Mouse (Mus musculus): Measurements from ENCODE around the gene Ooep. TPM values are rescaled to one million over a fixed set of nuclear protein-coding genes. Genes with fewer than 3 reads are reported as not detected.
"Not testable (repeated sequence)": the region's sequence is repeated elsewhere in the genome, so short reads cannot be mapped to it uniquely, and the experiment has no call there.

Gene Ooep
- total and polyA plus RNA-seq, 3 experiments, result not detected

- H3K27ac ChIP-seq (ENCODE audit: insufficient read depth, low read depth); DNase-seq (ENCODE audit: extremely low read depth); in situ Hi-C loops (cut with MboI; ENCODE audit: low pct_ligation_motif_present, low pct_unique_long_range_greater_than_20kb, low sequenced_read_pairs); H3K9ac ChIP-seq (ENCODE audit: insufficient read depth, low read depth); H3K36me3 ChIP-seq (replicated peaks in 1 of 2; ENCODE audit: control insufficient read depth in 1 of 2, insufficient read depth in 1 of 2, low read length in 1 of 2); H3K79me2 ChIP-seq (replicated peaks; ENCODE audit: control insufficient read depth, extremely low read depth, insufficient read depth, poor library complexity, severe bottlenecking); H3K9me3 ChIP-seq (replicated peaks; ENCODE audit: low read length); H3K4me2 ChIP-seq (ENCODE audit: insufficient read depth, low read depth, poor library complexity, severe bottlenecking); H3K4me3 ChIP-seq (replicated peaks in 1 of 3; ENCODE audit: low read depth in 2 of 3, low read length in 2 of 3, poor library complexity in 1 of 3); dilution Hi-C loops (cut with MboI; ENCODE audit: extremely low pct_ligation_motif_present, extremely low pct_unique_long_range_greater_than_20kb, low sequenced_read_pairs); H3K4me1 ChIP-seq (ENCODE audit: control insufficient read depth in 1 of 2, insufficient read depth in 2 of 2): not testable (repeated sequence)
- peaks cover 17% of the 10 kb centered on the region for H3K27me3 ChIP-seq (replicated peaks)
Observed at GRCm38 (mm10) chr9:78343055-78343454, 35.5 kb downstream of the Ooep start.

GRCm38 (mm10) chr9:78342494-78342893, 36.0 kb downstream of the Ooep start:
- H3K27me3 ChIP-seq (replicated peaks), result peaks cover 13% of the 10 kb centered on the region
- dilution Hi-C loops (cut with MboI; ENCODE audit: extremely low pct_ligation_motif_present, extremely low pct_unique_long_range_greater_than_20kb, low sequenced_read_pairs); H3K4me3 ChIP-seq (replicated peaks in 1 of 3; ENCODE audit: low read depth in 2 of 3, low read length in 2 of 3, poor library complexity in 1 of 3); H3K9ac ChIP-seq (ENCODE audit: insufficient read depth, low read depth); H3K36me3 ChIP-seq (replicated peaks in 1 of 2; ENCODE audit: control insufficient read depth in 1 of 2, insufficient read depth in 1 of 2, low read length in 1 of 2); H3K9me3 ChIP-seq (replicated peaks; ENCODE audit: low read length); in situ Hi-C loops (cut with MboI; ENCODE audit: low pct_ligation_motif_present, low pct_unique_long_range_greater_than_20kb, low sequenced_read_pairs); H3K79me2 ChIP-seq (replicated peaks; ENCODE audit: control insufficient read depth, extremely low read depth, insufficient read depth, poor library complexity, severe bottlenecking); H3K27ac ChIP-seq (ENCODE audit: insufficient read depth, low read depth); H3K4me1 ChIP-seq (ENCODE audit: control insufficient read depth in 1 of 2, insufficient read depth in 2 of 2); H3K4me2 ChIP-seq (ENCODE audit: insufficient read depth, low read depth, poor library complexity, severe bottlenecking); DNase-seq (ENCODE audit: extremely low read depth): not testable (repeated sequence)

- peak; percentile 34 for DNase-seq (ENCODE audit: extremely low read depth)
- in situ Hi-C loops (cut with MboI; ENCODE audit: low pct_ligation_motif_present, low pct_unique_long_range_greater_than_20kb, low sequenced_read_pairs), result not testable (repeated sequence)
- peak; percentile 67 for TF ChIP-seq CTCF (conservative IDR thresholded peaks at IDR 0.05 in 1 of 2, IDR thresholded peaks at IDR 0.05 in 1 of 2; ENCODE audit: low read depth in 2 of 2, low read length in 2 of 2)
- peak; percentile 29 for TF ChIP-seq RAD21 (IDR thresholded peaks at IDR 0.05; ENCODE audit: low read depth, low read length)
- TF ChIP-seq SMC3 (IDR thresholded peaks at IDR 0.05; ENCODE audit: low read depth, low read length), result peak; percentile 32
Observed at GRCm38 (mm10) chr9:78340324-78340723, 38.2 kb downstream of the Ooep start.

GRCm38 (mm10) chr9:78337050-78337449, 41.5 kb downstream of the Ooep start:
- H3K27me3 ChIP-seq (replicated peaks); H3K36me3 ChIP-seq (replicated peaks in 1 of 2; ENCODE audit: control insufficient read depth in 1 of 2, insufficient read depth in 1 of 2, low read length in 1 of 2); DNase-seq (ENCODE audit: extremely low read depth); H3K4me1 ChIP-seq (ENCODE audit: control insufficient read depth in 1 of 2, insufficient read depth in 2 of 2); H3K9me3 ChIP-seq (replicated peaks; ENCODE audit: low read length); H3K9ac ChIP-seq (ENCODE audit: insufficient read depth, low read depth); H3K27ac ChIP-seq (ENCODE audit: insufficient read depth, low read depth); H3K4me2 ChIP-seq (ENCODE audit: insufficient read depth, low read depth, poor library complexity, severe bottlenecking); in situ Hi-C loops (cut with MboI; ENCODE audit: low pct_ligation_motif_present, low pct_unique_long_range_greater_than_20kb, low sequenced_read_pairs); dilution Hi-C loops (cut with MboI; ENCODE audit: extremely low pct_ligation_motif_present, extremely low pct_unique_long_range_greater_than_20kb, low sequenced_read_pairs); H3K79me2 ChIP-seq (replicated peaks; ENCODE audit: control insufficient read depth, extremely low read depth, insufficient read depth, poor library complexity, severe bottlenecking); H3K4me3 ChIP-seq (replicated peaks in 1 of 3; ENCODE audit: low read depth in 2 of 3, low read length in 2 of 3, poor library complexity in 1 of 3): not testable (repeated sequence)

More at GRCm38 (mm10) chr9:78340324-78340723, 38.2 kb downstream of the Ooep start:
- H3K27me3 ChIP-seq (replicated peaks); H3K4me2 ChIP-seq (ENCODE audit: insufficient read depth, low read depth, poor library complexity, severe bottlenecking); dilution Hi-C loops (cut with MboI; ENCODE audit: extremely low pct_ligation_motif_present, extremely low pct_unique_long_range_greater_than_20kb, low sequenced_read_pairs); H3K9ac ChIP-seq (ENCODE audit: insufficient read depth, low read depth); H3K4me1 ChIP-seq (ENCODE audit: control insufficient read depth in 1 of 2, insufficient read depth in 2 of 2); H3K36me3 ChIP-seq (replicated peaks in 1 of 2; ENCODE audit: control insufficient read depth in 1 of 2, insufficient read depth in 1 of 2, low read length in 1 of 2); H3K27ac ChIP-seq (ENCODE audit: insufficient read depth, low read depth); H3K79me2 ChIP-seq (replicated peaks; ENCODE audit: control insufficient read depth, extremely low read depth, insufficient read depth, poor library complexity, severe bottlenecking); H3K9me3 ChIP-seq (replicated peaks; ENCODE audit: low read length); H3K4me3 ChIP-seq (replicated peaks in 1 of 3; ENCODE audit: low read depth in 2 of 3, low read length in 2 of 3, poor library complexity in 1 of 3): not testable (repeated sequence)

GRCm38 (mm10) chr9:78327289-78327688, 51.2 kb downstream of the Ooep start, which contains the start of gene Omt2b:
Gene Omt2b (plus strand): TSS chr9:78327589.
- DNase-seq (ENCODE audit: extremely low read depth); in situ Hi-C loops (cut with MboI; ENCODE audit: low pct_ligation_motif_present, low pct_unique_long_range_greater_than_20kb, low sequenced_read_pairs); dilution Hi-C loops (cut with MboI; ENCODE audit: extremely low pct_ligation_motif_present, extremely low pct_unique_long_range_greater_than_20kb, low sequenced_read_pairs); H3K9ac ChIP-seq (ENCODE audit: insufficient read depth, low read depth); H3K4me2 ChIP-seq (ENCODE audit: insufficient read depth, low read depth, poor library complexity, severe bottlenecking); H3K9me3 ChIP-seq (replicated peaks; ENCODE audit: low read length); H3K36me3 ChIP-seq (replicated peaks in 1 of 2; ENCODE audit: control insufficient read depth in 1 of 2, insufficient read depth in 1 of 2, low read length in 1 of 2); H3K4me3 ChIP-seq (replicated peaks in 1 of 3; ENCODE audit: low read depth in 2 of 3, low read length in 2 of 3, poor library complexity in 1 of 3); H3K27me3 ChIP-seq (replicated peaks); H3K4me1 ChIP-seq (ENCODE audit: control insufficient read depth in 1 of 2, insufficient read depth in 2 of 2); H3K27ac ChIP-seq (ENCODE audit: insufficient read depth, low read depth); H3K79me2 ChIP-seq (replicated peaks; ENCODE audit: control insufficient read depth, extremely low read depth, insufficient read depth, poor library complexity, severe bottlenecking): not testable (repeated sequence)

Data from CH12.LX (cell line).